8 mouse cellular contexts compared by ENCODE assay signal in the genomic region with DNA sequence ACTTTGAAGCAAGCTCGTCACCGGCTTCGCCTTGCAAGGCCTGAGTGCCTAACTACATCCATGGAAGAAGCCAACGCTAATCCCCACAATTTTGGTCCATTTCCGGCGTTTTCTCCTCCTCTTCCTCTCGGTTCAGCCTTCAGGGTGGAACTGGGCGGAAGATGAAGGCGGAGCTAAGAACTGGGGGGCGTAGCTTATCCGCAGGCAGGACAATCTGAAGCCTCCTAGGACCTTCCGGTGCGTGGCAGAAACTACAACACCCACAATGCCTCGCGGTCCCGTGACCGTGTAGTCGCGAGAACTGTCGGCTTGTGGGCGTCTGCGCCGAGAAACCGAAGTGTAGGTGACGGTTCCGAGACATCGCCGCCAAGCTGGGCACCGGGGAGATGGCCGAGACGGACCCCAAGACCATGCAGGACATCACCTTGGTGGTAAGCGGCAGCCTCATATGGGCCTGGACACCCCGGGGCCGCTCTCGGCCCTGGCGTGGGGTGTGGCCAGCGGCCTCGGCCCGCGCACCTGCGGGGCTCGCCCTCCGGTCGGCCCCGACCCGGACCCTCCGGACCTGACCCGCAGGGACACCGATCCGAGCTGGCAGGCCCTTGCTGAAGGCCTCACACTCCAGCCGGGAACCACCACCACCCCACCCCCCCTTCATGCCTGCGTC. TPM values are rescaled to one million over a fixed set of nuclear protein-coding genes. Genes with fewer than 3 reads are reported as not detected.
DNase-seq lines count a peak whose midpoint lies in the region; ATAC-seq lines count a peak whose summit lies in the region.

TSS of gene Hsbp1 (plus strand) at position 299 of the 667 bp plus-strand sequence.

- H3K4me2 ChIP-seq in lung, embryonic 16.5 days (ENCODE audit: low read depth, low read length): peak within 1 kb of the TSS; percentile 76

- H3K36me3 ChIP-seq in lung, embryonic 16.5 days (ENCODE audit: control insufficient read depth, insufficient read depth, low read length): peaks cover 28% of the 10 kb centered on the region

- H3K9ac ChIP-seq in lung, embryonic 16.5 days (ENCODE audit: low read length): peak within 1 kb of the TSS; percentile 92

- peak; percentile 97 for DNase-seq in MEL-GATA-1-ER (ENCODE audit: extremely low read depth, low read depth)
- peak; percentile 94 for DNase-seq in cerebellum, adult 8-10 months
- DNase-seq in forelimb bud, embryonic 11.5 days (ENCODE audit: low read depth, low spot score): peak; percentile 96
- DNase-seq in layer of hippocampus, adult 9-10 months (ENCODE audit: low spot score): peak; percentile 95
- DNase-seq in ovary, postnatal 10 days (ENCODE audit: low spot score): peak; percentile 88
- DNase-seq in thymus, postnatal 10 days (ENCODE audit: low spot score in 2 of 2): peak; percentile 92 to 94

- peaks cover 2% of the 10 kb centered on the region; the same call in 1 of the 2 replicates for H3K27me3 ChIP-seq in lung, embryonic 16.5 days (ENCODE audit: control insufficient read depth, insufficient read depth, low read depth, low read length)

- ATAC-seq in hematopoietic stem cell, adult 5-6 weeks (replicated peaks in 1 of 2; ENCODE audit: insufficient read depth in 1 of 2, low FRiP score in 2 of 2, low TSS enrichment in 1 of 2, low read depth in 1 of 2, poor library complexity in 2 of 2, severe bottlenecking in 2 of 2): peak; percentile 99 to 100
- peak; percentile 99 for ATAC-seq in lung, embryonic 16.5 days (ENCODE audit: low read depth)

- peaks cover 6% of the 10 kb centered on the region for H3K4me1 ChIP-seq in lung, embryonic 16.5 days (replicated peaks; ENCODE audit: control insufficient read depth, insufficient read depth, low read length)

- 2% methylated on average over 52 of the region's 52 CpGs for WGBS in lung, embryonic 16.5 days

- H3K4me3 ChIP-seq in lung, embryonic 16.5 days (ENCODE audit: low read length): peak within 1 kb of the TSS; percentile 84

- H3K27ac ChIP-seq in lung, embryonic 16.5 days (ENCODE audit: low read length): peak within 1 kb of the TSS; percentile 17

- H3K9me3 ChIP-seq in lung, embryonic 16.5 days (ENCODE audit: control insufficient read depth, low read length): peaks cover 3% of the 10 kb centered on the region; the same call in 1 of the 2 replicates

RNA-seq across cellular contexts. Expression of gene Hsbp1, which starts in this region (rescaled TPM):
- total RNA-seq in hematopoietic stem cell, adult 5-6 weeks (2017): 99.6 and 101 TPM in 2 replicates
- 352 and 375 TPM in 2 replicates for polyA plus RNA-seq in lung, embryonic 16.5 days (2015; fragmentation: Nextera tagmentation; extraction: Ambion mirVana)

Comparison
In these comparisons a context has a peak if more than half of its experiments do, and no peak if none do; other contexts are left out.
1. Peak in every context shown above with its lines: DNase-seq, ATAC-seq, H3K4me3 ChIP-seq and H3K27ac ChIP-seq.